Mouse (Mus musculus) liver, embryonic 14.5 days (tissue): Measurements from ENCODE around the gene Socs4. TPM values are rescaled to one million over a fixed set of nuclear protein-coding genes. Genes with fewer than 3 reads are reported as not detected.
A peak's percentile ranks its signal among the peaks of the same experiment; 100 is the strongest.
"Not testable (repeated sequence)": the region's sequence is repeated elsewhere in the genome, so short reads cannot be mapped to it uniquely, and the experiment has no call there.

Experiments used
- ATAC-seq: fragments of 200-750 bp; cut with Nextera tagmentation; 2 replicates; pipeline ENCODE4 v1.8.0; 2017; ENCODE audit warnings: moderate number of reproducible peaks, mild to moderate bottlenecking, moderate library complexity; ENCODE audit not compliant: insufficient read depth
- DNase-seq, 3 experiments: peaks; one replicate each; pipeline ENCODE4 v3.0.0-alpha.2; 2012 to 2013; ENCODE audit warnings: low read depth in 3 of 3, low spot score in 3 of 3
- H3K27ac ChIP-seq: fragments of 300-500 bp; sonication (generic); 2 replicates; pipeline ENCODE4 v1.5.1; 2014; ENCODE audit warnings: moderate library complexity, mild to moderate bottlenecking, control low read depth, inconsistent platforms
- H3K27me3 ChIP-seq: fragments of 300-500 bp; sonication (generic); 2 replicates; pipeline ENCODE4 v1.6.1; 2014; ENCODE audit warnings: mild to moderate bottlenecking, low read length, moderate library complexity; ENCODE audit not compliant: control insufficient read depth, insufficient read depth
- H3K36me3 ChIP-seq: fragments of 300-500 bp; sonication (generic); replicated peaks from 2 replicates; pipeline ENCODE4 v1.6.1; 2014; ENCODE audit warnings: low read depth; ENCODE audit not compliant: control insufficient read depth, insufficient read depth
- H3K4me1 ChIP-seq, 2 experiments: fragments of 200-500 bp in 1 of 2; fragments of 300-500 bp in 1 of 2; sonication (generic) in 1 of 2; replicated peaks; 2 replicates each; pipeline ENCODE4 v1.6.1; 2012 to 2014; ENCODE audit warnings: antibody characterized with exemption in 1 of 2, inconsistent platforms in 1 of 2, low read length in 1 of 2; ENCODE audit not compliant: control insufficient read depth in 2 of 2, insufficient read depth in 2 of 2
- H3K4me2 ChIP-seq: fragments of 300-500 bp; sonication (generic); 2 replicates; pipeline ENCODE4 v1.6.1; 2014; ENCODE audit warnings: low read depth, mild to moderate bottlenecking, control low read depth, moderate library complexity
- H3K4me3 ChIP-seq, 2 experiments: fragments of 200-500 bp in 1 of 2; fragments of 300-500 bp in 1 of 2; sonication (generic) in 1 of 2; 2 replicates each; pipeline ENCODE4 v1.5.1; 2012 to 2014; ENCODE audit warnings: low read depth in 2 of 2, low read length in 2 of 2, mild to moderate bottlenecking in 2 of 2, control low read depth in 1 of 2, inconsistent platforms in 1 of 2, moderate library complexity in 1 of 2; ENCODE audit not compliant: insufficient read depth in 1 of 2
- H3K9ac ChIP-seq: fragments of 300-500 bp; sonication (generic); replicated peaks from 2 replicates; pipeline ENCODE4 v1.6.1; 2014; ENCODE audit warnings: mild to moderate bottlenecking, control low read depth, moderate library complexity
- H3K9me3 ChIP-seq: fragments of 300-500 bp; sonication (generic); 2 replicates; pipeline ENCODE4 v1.6.1; 2016; ENCODE audit warnings: low read length, mixed read lengths; ENCODE audit not compliant: control insufficient read depth
- CTCF ChIP-seq: IDR thresholded peaks from 2 replicates; pipeline ENCODE4 v1.5.1; 2016; ENCODE audit warnings: antibody characterized with exemption, low read depth, control low read depth
- EP300 ChIP-seq: IDR thresholded peaks from 2 replicates; pipeline ENCODE4 v1.6.1; 2016; ENCODE audit warnings: antibody characterized with exemption, low read depth
- WGBS: fragments of 180-500 bp; shearing (Covaris S2); extraction: QIAGEN DNeasy Blood & Tissue Kit; methylation state at CpG from one replicate; pipeline ENCODE4 v1.1.7; 2014; ENCODE audit not compliant: insufficient replicate concordance; 5-methylcytosine and 5-hydroxymethylcytosine counted together
- polyA plus RNA-seq, 2 experiments: library from polyadenylated mRNA; depleted of rRNA in 1 of 2; stranded (reverse) in 1 of 2; unstranded in 1 of 2; fragments of >200 nt; fragmentation: Nextera tagmentation in 1 of 2; extraction: Ambion mirVana in 1 of 2; gene quantifications; 2 replicates each; pipeline versions ENCODE4 v1.2.1 to v1.2.3; 2012 to 2014

The Socs4 gene
- polyA plus RNA-seq, 2 experiments: 3.0 to 5.2 TPM

- 88% methylated on average over 1 of the region's 1 CpGs for whole genome bisulfite sequencing
- no peak for DNase-seq
- TF ChIP-seq CTCF (no peak), EP300 (no peak)
- H3K4me2 ChIP-seq: no peak overlapping the region
- no peaks in the 10 kb centered on the region for H3K27me3 ChIP-seq
- no peak overlapping the region for H3K4me3 ChIP-seq
- peaks cover 0 to 4% of the 10 kb centered on the region in 2 experiments; a peak in 2 of 4 replicates for H3K4me1 ChIP-seq
- H3K9ac ChIP-seq: no peak overlapping the region
- H3K27ac ChIP-seq: no peak overlapping the region
- no peak for ATAC-seq
- peaks cover 45% of the 10 kb centered on the region for H3K36me3 ChIP-seq
- no peaks in the 10 kb centered on the region for H3K9me3 ChIP-seq
Observed at GRCm38 (mm10) chr14:47309061-47309460, 32.3 kb downstream of the Socs4 start.

- Histone ChIP-seq H3K4me1 (peaks cover 0 to 1% of the 10 kb centered on the region in 2 experiments; a peak in 2 of 4 replicates), H3K9ac (no peak overlapping the region), H3K9me3 (no peaks in the 10 kb centered on the region), H3K36me3 (peaks cover 54% of the 10 kb centered on the region), H3K4me3 (no peak overlapping the region), H3K27me3 (no peaks in the 10 kb centered on the region), H3K4me2 (no peak overlapping the region), H3K27ac (no peak overlapping the region)
- DNase-seq (no peak), ATAC-seq (no peak)
- WGBS: 92% methylated on average over 18 of the region's 18 CpGs
- TF ChIP-seq EP300: no peak
Observed at GRCm38 (mm10) chr14:47310342-47311181, 33.8 kb downstream of the Socs4 start.

GRCm38 (mm10) chr14:47319362-47319761 is 42.6 kb downstream of the Socs4 start:
- WGBS: 77% methylated on average over 5 of the region's 5 CpGs
- Histone ChIP-seq H3K27me3 (no peaks in the 10 kb centered on the region), H3K4me1 (peaks cover 13% of the 10 kb centered on the region in 2 experiments), H3K9ac (no peak overlapping the region), H3K27ac (no peak overlapping the region; the same call in none of the 2 replicates), H3K9me3 (no peaks in the 10 kb centered on the region), H3K4me3 (no peak overlapping the region), H3K4me2 (no peak overlapping the region), H3K36me3 (peaks cover 35% of the 10 kb centered on the region)
- no peak for ATAC-seq
- no peak for TF ChIP-seq EP300
- TF ChIP-seq CTCF: no peak
- no peak for DNase-seq

GRCm38 (mm10) chr14:47321581-47321980 is 44.9 kb downstream of the Socs4 start:
- H3K4me2 ChIP-seq: peak overlapping the region; percentile 57
- H3K36me3 ChIP-seq: peaks cover 29% of the 10 kb centered on the region
- H3K27ac ChIP-seq: peak overlapping the region; percentile 70
- H3K9ac ChIP-seq, H3K27me3 ChIP-seq, H3K9me3 ChIP-seq, H3K4me3 ChIP-seq: not testable (repeated sequence)
- WGBS: 23% methylated on average over 6 of the region's 8 CpGs
- peaks cover 13% of the 10 kb centered on the region in 2 experiments for H3K4me1 ChIP-seq
- ATAC-seq: peak; percentile 98
- TF ChIP-seq EP300: peak; percentile 57; the same call in 1 of the 2 replicates
- peak in 2 of 3 experiments; percentile 39 to 43 for DNase-seq

GRCm38 (mm10) chr14:47325965-47326761 is 49.4 kb downstream of the Socs4 start:
- H3K4me1 ChIP-seq: peaks cover 5 to 6% of the 10 kb centered on the region in 2 experiments; a peak in 3 of 4 replicates
- H3K4me2 ChIP-seq: no peak overlapping the region
- H3K27me3 ChIP-seq: no peaks in the 10 kb centered on the region
- no peak overlapping the region for H3K27ac ChIP-seq
- no peaks in the 10 kb centered on the region for H3K9me3 ChIP-seq
- TF ChIP-seq EP300 (no peak), CTCF (no peak)
- DNase-seq (no peak), ATAC-seq (no peak)
- H3K36me3 ChIP-seq: no peaks in the 10 kb centered on the region; the same call in 1 of the 2 replicates
- no peak overlapping the region for H3K4me3 ChIP-seq
- H3K9ac ChIP-seq: no peak overlapping the region
- WGBS: 78% methylated on average over 9 of the region's 9 CpGs
